Mouse (Mus musculus) adrenal gland, adult 8-10 months (tissue): ENCODE measurements around the gene Lamb2. TPM values are rescaled to one million over a fixed set of nuclear protein-coding genes. Genes with fewer than 3 reads are reported as not detected.
A peak's percentile ranks its signal among the peaks of the same experiment; 100 is the strongest.

Source experiments
- DNase-seq: peaks from one replicate; pipeline ENCODE4 v3.0.0; 2022
- total RNA-seq, 4 experiments: library from RNA; stranded (reverse); gene quantifications; 2 replicates each; pipeline ENCODE4 v1.2.4; 2022

The Lamb2 gene
- total RNA-seq, 4 experiments from 2014 or later = 117 to 175 (median 152) TPM

GRCm38 (mm10) chr9:108493246-108493645 is 13.7 kb downstream of the Lamb2 start:
- DNase-seq = no peak

GRCm38 (mm10) chr9:108494146-108494825 is 14.8 kb downstream of the Lamb2 start:
- no peak for DNase-seq

- no peak for DNase-seq
Observed at GRCm38 (mm10) chr9:108494905-108495304, 15.4 kb downstream of the Lamb2 start.

DNA sequence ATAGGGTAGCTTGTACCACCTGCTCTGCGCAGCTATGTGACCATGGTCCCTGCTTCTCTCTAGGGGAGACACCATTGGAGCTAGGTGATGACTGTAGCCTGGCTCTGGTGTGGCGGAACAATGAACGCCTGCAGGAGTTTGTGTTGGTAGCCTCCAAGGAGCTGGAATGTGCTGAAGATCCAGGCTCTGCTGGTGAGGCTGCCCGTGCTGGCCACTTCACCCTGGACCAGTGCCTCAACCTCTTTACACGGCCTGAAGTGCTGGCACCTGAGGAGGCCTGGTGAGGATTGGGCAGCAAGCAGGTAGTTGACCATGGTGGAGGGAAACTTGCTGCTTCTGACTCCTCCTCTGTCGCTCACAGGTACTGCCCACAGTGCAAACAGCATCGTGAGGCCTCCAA is 19.7 kb downstream of the Lamb2 start:
- no peak for DNase-seq

GRCm38 (mm10) chr9:108499943-108500342 is 20.4 kb downstream of the Lamb2 start:
- DNase-seq = no peak

DNA sequence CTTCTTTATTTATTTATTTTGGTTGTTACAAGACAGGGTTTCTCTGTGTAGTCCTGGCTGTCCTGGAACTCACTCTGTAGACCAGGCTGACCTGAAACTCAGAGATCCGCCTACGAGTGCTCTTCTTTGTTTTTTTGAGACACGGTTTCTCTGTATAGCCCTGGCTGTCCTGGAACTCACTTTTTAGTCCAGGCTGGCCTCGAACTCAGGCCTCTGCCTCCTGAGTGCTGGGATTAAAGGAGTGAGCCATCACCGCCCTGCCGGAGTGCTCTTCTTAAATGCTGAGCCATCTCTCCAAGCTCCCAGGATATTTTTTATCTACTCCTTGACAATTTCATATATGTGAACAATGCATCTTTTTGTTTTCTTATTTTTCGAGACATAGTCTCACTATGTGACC is 27.4 kb downstream of the Lamb2 start:
- no peak for DNase-seq

- peak; percentile 96 for DNase-seq
Observed at GRCm38 (mm10) chr9:108507619-108508434, 28.3 kb downstream of the Lamb2 start, which contains the start of gene Qars. TSS of gene Qars (plus strand) at chr9:108507706.

DNA sequence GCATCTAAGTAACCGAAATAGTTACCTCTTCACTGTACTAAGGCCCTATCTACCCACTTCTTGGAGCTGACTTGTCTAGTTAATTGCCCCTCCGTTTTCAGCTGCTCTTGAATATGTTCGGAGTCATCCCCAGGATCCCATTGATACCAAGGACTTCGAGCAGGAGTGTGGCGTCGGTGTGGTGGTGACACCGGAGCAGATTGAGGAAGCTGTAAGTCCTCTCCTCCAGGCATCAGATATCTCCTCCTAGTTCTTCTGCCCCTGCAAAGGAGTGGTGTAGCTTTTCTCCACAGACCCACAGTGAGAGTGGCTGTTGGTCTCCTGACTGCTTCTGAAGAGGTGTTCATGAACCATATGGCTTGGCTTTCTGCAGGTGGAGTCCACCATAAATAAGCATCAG is 29.2 kb downstream of the Lamb2 start:
- DNase-seq = no peak

- DNase-seq = peak; percentile 94
Observed at GRCm38 (mm10) chr9:108516380-108517251, 37.1 kb downstream of the Lamb2 start, which contains the start of gene Qrich1. TSS of gene Qrich1 (plus strand) at chr9:108516806.

- DNase-seq = peak; percentile 70
Observed at GRCm38 (mm10) chr9:108517253-108517930, 37.9 kb downstream of the Lamb2 start.

DNA sequence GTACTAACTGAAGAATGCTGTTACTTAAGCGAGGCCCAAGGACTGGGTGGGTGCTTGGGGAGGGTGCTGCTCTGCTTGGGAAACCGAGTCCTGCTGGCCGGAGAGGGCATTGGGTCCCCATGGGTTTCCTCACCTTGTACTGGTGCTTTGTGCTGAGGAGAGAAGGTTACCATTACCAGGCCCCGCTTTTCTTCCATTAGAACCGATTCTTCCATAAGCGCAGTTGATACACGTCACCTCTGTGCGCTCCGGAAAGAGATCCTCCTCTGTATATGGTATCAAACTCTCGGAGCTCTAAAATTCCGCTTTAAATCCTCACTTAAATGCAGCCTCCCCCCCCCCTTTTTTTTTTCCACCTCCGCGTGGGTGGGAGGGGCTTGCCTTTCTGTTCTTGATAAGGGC is 38.4 kb downstream of the Lamb2 start:
- DNase-seq = no peak

- no peak for DNase-seq
Observed at GRCm38 (mm10) chr9:108521604-108522003, 42.1 kb downstream of the Lamb2 start.

GRCm38 (mm10) chr9:108523341-108523740 is 43.8 kb downstream of the Lamb2 start:
- no peak for DNase-seq

DNA sequence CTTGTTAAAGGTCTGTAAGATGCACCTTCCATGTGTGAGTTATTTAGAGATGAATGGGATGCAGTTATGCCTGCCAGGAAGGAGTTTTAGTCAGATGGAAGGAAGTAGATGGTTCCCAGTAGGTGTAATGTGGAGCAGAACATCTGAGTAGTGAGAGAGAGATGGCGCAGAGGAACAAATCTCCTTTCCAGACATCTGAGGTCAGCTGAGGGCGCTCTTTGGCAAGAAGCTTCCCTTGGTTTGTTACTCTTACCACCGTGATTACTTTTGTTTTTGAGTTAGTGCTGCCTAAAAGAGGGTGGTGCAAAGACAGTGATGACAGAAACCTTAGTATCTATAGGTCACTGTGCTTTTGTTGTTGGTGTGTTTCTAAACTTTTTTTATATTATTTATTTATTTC is 45.9 kb downstream of the Lamb2 start:
- no peak for DNase-seq

DNA sequence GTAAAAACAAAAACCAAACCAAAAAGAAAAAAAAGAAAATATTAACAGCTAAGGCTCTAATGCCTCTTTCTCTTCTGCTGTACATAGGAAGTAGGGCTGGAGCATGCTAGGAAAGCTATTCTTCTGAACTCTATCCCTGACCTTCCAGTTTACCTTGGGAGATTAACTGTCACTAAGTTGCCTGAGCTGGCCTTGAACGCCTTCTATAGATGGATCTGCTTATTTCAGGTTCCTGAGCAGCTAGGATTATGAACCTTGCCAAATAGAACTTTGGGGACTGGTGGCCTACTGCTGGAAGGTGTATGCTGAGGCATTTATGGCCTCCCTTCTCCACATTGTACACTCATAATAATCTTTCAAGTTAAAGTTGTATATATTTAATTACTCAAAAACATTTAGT is 51.4 kb downstream of the Lamb2 start:
- no peak for DNase-seq

GRCm38 (mm10) chr9:108531496-108531895 is 52.0 kb downstream of the Lamb2 start:
- no peak for DNase-seq

Other genes with a start within 250 kb of the Lamb2 start
- gene Dag1, start 215.8 kb upstream of the Lamb2 start, total RNA-seq = 100 to 1,000 TPM; 134 to 165 (median 148) TPM
- gene Nicn1, start 189.3 kb upstream of the Lamb2 start, total RNA-seq = 10 to 100 TPM; 29.5 to 49.1 (median 41.4) TPM
- gene Amt, start 182.9 kb upstream of the Lamb2 start, total RNA-seq = 10 to 100 TPM in 2 of 4 experiments, 1 to 10 TPM in 2; 3.8 to 10.9 (median 7.1) TPM
- 100 to 1,000 TPM; 307 to 342 (median 321) TPM for gene Rhoa, start 173.6 kb upstream of the Lamb2 start, total RNA-seq
- gene Tcta, start 173.6 kb upstream of the Lamb2 start, total RNA-seq = 10 to 100 TPM; 56.0 to 68.0 (median 62.2) TPM
- gene Gpx1, start 140.8 kb upstream of the Lamb2 start, total RNA-seq = 100 to 1,000 TPM; 524 to 812 (median 629) TPM
- 100 to 1,000 TPM; 124 to 152 (median 132) TPM for gene Usp4, start 131.9 kb upstream of the Lamb2 start, total RNA-seq
- gene 1700102P08Rik, start 86.9 kb upstream of the Lamb2 start, total RNA-seq = 1 to 10 TPM in 3 of 4 experiments, under 1 TPM in 1; 0.96 to 1.6 (median 1.3) TPM
- gene Ccdc36, start 51.3 kb upstream of the Lamb2 start, total RNA-seq = under 1 TPM in 1 of 4 experiments, not detected in 3; 0.10 TPM
- gene BC048562, start 43.3 kb upstream of the Lamb2 start, total RNA-seq = not detected
- gene Ccdc71, start 19.2 kb upstream of the Lamb2 start, total RNA-seq = 10 to 100 TPM; 46.6 to 56.5 (median 52.7) TPM
- 10 to 100 TPM; 19.7 to 48.3 (median 33.1) TPM for gene Klhdc8b, start 18.2 kb upstream of the Lamb2 start, total RNA-seq
- 100 to 1,000 TPM; 239 to 312 (median 257) TPM for gene Usp19, start 10.9 kb downstream of the Lamb2 start, total RNA-seq
- gene Qars, start 28.0 kb downstream of the Lamb2 start, total RNA-seq = 100 to 1,000 TPM; 181 to 239 (median 220) TPM
- gene Qrich1, start 37.1 kb downstream of the Lamb2 start, total RNA-seq = 100 to 1,000 TPM; 131 to 151 (median 139) TPM
- gene Impdh2, start 80.5 kb downstream of the Lamb2 start, total RNA-seq = 10 to 100 TPM; 59.9 to 88.8 (median 73.5) TPM
- 10 to 100 TPM; 60.1 to 76.1 (median 70.8) TPM for gene Ndufaf3, start 87.7 kb downstream of the Lamb2 start, total RNA-seq
- gene Dalrd3, start 90.2 kb downstream of the Lamb2 start, total RNA-seq = 10 to 100 TPM; 72.5 to 99.3 (median 83.0) TPM
- 100 to 1,000 TPM; 115 to 182 (median 165) TPM for gene Wdr6, start 99.0 kb downstream of the Lamb2 start, total RNA-seq
- 10 to 100 TPM in 3 of 4 experiments, 1 to 10 TPM in 1; 7.4 to 14.7 (median 11.6) TPM for gene P4htm, start 117.9 kb downstream of the Lamb2 start, total RNA-seq
- gene Arih2, start 169.7 kb downstream of the Lamb2 start, total RNA-seq = 10 to 100 TPM; 53.4 to 73.7 (median 61.0) TPM
- gene Slc25a20, start 182.4 kb downstream of the Lamb2 start, total RNA-seq = 100 to 1,000 TPM in 1 of 4 experiments, 10 to 100 TPM in 3; 71.4 to 108 (median 90.9) TPM
- 10 to 100 TPM; 29.9 to 45.0 (median 33.7) TPM for gene Prkar2a, start 209.6 kb downstream of the Lamb2 start, total RNA-seq